ENCODE assay signal across 12 mouse cellular contexts in genomic region chr2:136911958-136912411, GRCm38 (mm10). TPM values are rescaled to one million over a fixed set of nuclear protein-coding genes. Genes with fewer than 3 reads are reported as not detected.
DNase-seq lines count a peak whose midpoint lies in the region; ATAC-seq and TF ChIP-seq lines count a peak whose summit lies in the region.
"Had no signal": no experiment of that assay in that cellular context is flagged by ENCODE, and none has a peak within 500 bp of the region (broad histone marks: within the 10 kb centered on the region; RNA-seq: fewer than 3 reads in every experiment).

No protein-coding gene starts in this region.

- peak overlapping the region; percentile 20; the same call in 1 of the 2 replicates for H3K27ac ChIP-seq in gastrocnemius, adult 2 months
- peak overlapping the region; percentile 72 for H3K27ac ChIP-seq in midbrain, embryonic 10.5 days (replicated peaks)
- H3K27ac ChIP-seq in midbrain, embryonic 15.5 days = no peak overlapping the region
- H3K27ac ChIP-seq in hindbrain, embryonic 14.5 days = peak overlapping the region; percentile 45; the same call in 1 of the 2 replicates
- H3K27ac ChIP-seq: neural tube, embryonic 12.5 days had no signal

- intact Hi-C loops in gastrocnemius, adult 2 months (cut with DNase I) = loop anchor here (5.0 kb wide), 3 partner anchors 200 to 1030 kb away; no protein-coding TSS in a partner anchor
- intact Hi-C loops in gastrocnemius, postnatal 36 days (cut with DNase I) = loop anchor here (10.0 kb wide), 1 partner anchor 1033 kb away; no protein-coding TSS in a partner anchor

- H3K4me1 ChIP-seq in midbrain, embryonic 10.5 days = peaks cover 48% of the 10 kb centered on the region
- H3K4me1 ChIP-seq in midbrain, embryonic 15.5 days = no peaks in the 10 kb centered on the region
- 0 out of 2 replicates have a peak, but pooled peaks cover 4% of the 10 kb centered on the region for H3K4me1 ChIP-seq in hindbrain, embryonic 14.5 days (replicated peaks; ENCODE audit: control insufficient read depth, insufficient read depth, low read length)

- ATAC-seq in midbrain, embryonic 15.5 days (replicated peaks) = no peak
- no peak for ATAC-seq in hindbrain, embryonic 14.5 days (ENCODE audit: low FRiP score)
- no peak for ATAC-seq in activated CD4-positive, CD25-positive, alpha-beta regulatory T cell, adult 4 months

- WGBS in midbrain, embryonic 10.5 days = 19% methylated on average over 4 of the region's 4 CpGs
- WGBS in midbrain, embryonic 15.5 days = 10% methylated on average over 4 of the region's 4 CpGs
- 7% methylated on average over 4 of the region's 4 CpGs for WGBS in hindbrain, embryonic 14.5 days

- H3K9me3 ChIP-seq in midbrain, embryonic 10.5 days (replicated peaks) = no peaks in the 10 kb centered on the region
- no peaks in the 10 kb centered on the region for H3K9me3 ChIP-seq in midbrain, embryonic 15.5 days
- H3K9me3 ChIP-seq in hindbrain, embryonic 14.5 days (ENCODE audit: control insufficient read depth, low read length) = no peaks in the 10 kb centered on the region
- H3K9me3 ChIP-seq: neural tube, embryonic 12.5 days had no signal

- H3K4me3 ChIP-seq in gastrocnemius, adult 2 months = no peak overlapping the region
- no peak overlapping the region for H3K4me3 ChIP-seq in midbrain, embryonic 10.5 days
- H3K4me3 ChIP-seq in midbrain, embryonic 15.5 days = no peak overlapping the region
- H3K4me3 ChIP-seq in hindbrain, embryonic 14.5 days (replicated peaks; ENCODE audit: low read length) = no peak overlapping the region
- H3K4me3 ChIP-seq: neural tube, embryonic 12.5 days had no signal

- no peak overlapping the region for H3K9ac ChIP-seq in midbrain, embryonic 15.5 days
- no peak overlapping the region for H3K9ac ChIP-seq in hindbrain, embryonic 14.5 days
- H3K9ac ChIP-seq: neural tube, embryonic 12.5 days had no signal

- no peak overlapping the region for H3K4me2 ChIP-seq in midbrain, embryonic 15.5 days
- no peak overlapping the region for H3K4me2 ChIP-seq in hindbrain, embryonic 14.5 days (replicated peaks)
- H3K4me2 ChIP-seq: neural tube, embryonic 12.5 days had no signal

- no peak for TF ChIP-seq CTCF in gastrocnemius, adult 2 months (IDR thresholded peaks at IDR 0.05)

- H3K36me3 ChIP-seq in midbrain, embryonic 10.5 days = no peaks in the 10 kb centered on the region
- H3K36me3 ChIP-seq in midbrain, embryonic 15.5 days (replicated peaks) = no peaks in the 10 kb centered on the region
- H3K36me3 ChIP-seq in hindbrain, embryonic 14.5 days (replicated peaks; ENCODE audit: control insufficient read depth, insufficient read depth) = no peaks in the 10 kb centered on the region
- H3K36me3 ChIP-seq: neural tube, embryonic 12.5 days had no signal

- DNase-seq in gastrocnemius, adult 2 months = no peak
- DNase-seq in gastrocnemius, postnatal 36 days = no peak
- DNase-seq in midbrain, embryonic 10.5 days (ENCODE audit: low spot score) = peak; percentile 29
- no peak for DNase-seq in hindbrain, embryonic 14.5 days (ENCODE audit: low spot score)
- DNase-seq in yolk sac, embryonic 10.5 days (ENCODE audit: low spot score) = peak; percentile 14
- no peak for DNase-seq in layer of hippocampus, adult 18-20 months (ENCODE audit: low spot score in 2 of 2)
- DNase-seq: cerebellum, adult 2 months; gastrocnemius, postnatal 10 days; thymus, adult 18-20 months had no signal

- H3K27me3 ChIP-seq in midbrain, embryonic 10.5 days (ENCODE audit: low read depth, poor library complexity, severe bottlenecking) = no peaks in the 10 kb centered on the region
- no peaks in the 10 kb centered on the region for H3K27me3 ChIP-seq in midbrain, embryonic 15.5 days (replicated peaks)
- H3K27me3 ChIP-seq in hindbrain, embryonic 14.5 days (ENCODE audit: control insufficient read depth, insufficient read depth, low read length) = no peaks in the 10 kb centered on the region
- H3K27me3 ChIP-seq: neural tube, embryonic 12.5 days had no signal

RNA-seq across cellular contexts. Expression of gene AL731706.1, which starts 20.8 kb away (rescaled TPM):
- total RNA-seq in gastrocnemius, adult 2 months (2021) = 10 to 100 TPM; 22.5 to 28.0 TPM
- 10 to 100 TPM; 17.4 to 22.4 TPM for total RNA-seq in gastrocnemius, postnatal 36 days (2021)
- polyA plus RNA-seq in midbrain, embryonic 10.5 days (2016; fragmentation: Nextera tagmentation; extraction: Ambion mirVana) = 25.8 and 30.3 TPM in 2 replicates
- 12.3 and 14.0 TPM in 2 replicates for polyA plus RNA-seq in midbrain, embryonic 15.5 days (2015; fragmentation: Nextera tagmentation; extraction: Ambion mirVana)
- polyA plus RNA-seq in hindbrain, embryonic 14.5 days (2014; fragmentation: Nextera tagmentation; extraction: Ambion mirVana) = 23.5 and 24.0 TPM in 2 replicates
- polyA plus RNA-seq in activated CD4-positive, CD25-positive, alpha-beta regulatory T cell, adult 4 months (2017; shearing (Covaris generic)) = 10 to 100 TPM; 13.5 to 15.4 TPM
- total RNA-seq in layer of hippocampus, adult 18-20 months (2021) = 10 to 100 TPM; 17.0 to 25.5 TPM

RNA-seq across cellular contexts. Expression of gene Mkks, which starts 20.8 kb away (rescaled TPM):
- 10 to 100 TPM; 33.5 to 38.2 TPM for total RNA-seq in gastrocnemius, adult 2 months (2021)
- 10 to 100 TPM; 28.0 to 30.1 TPM for total RNA-seq in gastrocnemius, postnatal 36 days (2021)
- polyA plus RNA-seq in midbrain, embryonic 10.5 days (2016; fragmentation: Nextera tagmentation; extraction: Ambion mirVana) = 14.0 and 16.4 TPM in 2 replicates
- polyA plus RNA-seq in midbrain, embryonic 15.5 days (2015; fragmentation: Nextera tagmentation; extraction: Ambion mirVana) = 12.4 and 13.8 TPM in 2 replicates
- polyA plus RNA-seq in hindbrain, embryonic 14.5 days (2014; fragmentation: Nextera tagmentation; extraction: Ambion mirVana) = 11.7 and 16.5 TPM in 2 replicates
- 10 to 100 TPM; 16.7 to 19.8 TPM for polyA plus RNA-seq in activated CD4-positive, CD25-positive, alpha-beta regulatory T cell, adult 4 months (2017; shearing (Covaris generic))
- 10 to 100 TPM; 17.0 to 25.1 TPM for total RNA-seq in layer of hippocampus, adult 18-20 months (2021)

RNA-seq across cellular contexts. Expression of gene Slx4ip, which starts 21.0 kb away (rescaled TPM):
- 1 to 10 TPM; 2.6 to 4.8 TPM for total RNA-seq in gastrocnemius, adult 2 months (2021)
- 1 to 10 TPM; 2.2 to 5.0 TPM for total RNA-seq in gastrocnemius, postnatal 36 days (2021)
- polyA plus RNA-seq in midbrain, embryonic 10.5 days (2016; fragmentation: Nextera tagmentation; extraction: Ambion mirVana) = 9.8 and 10.7 TPM in 2 replicates
- 15.0 and 16.2 TPM in 2 replicates for polyA plus RNA-seq in midbrain, embryonic 15.5 days (2015; fragmentation: Nextera tagmentation; extraction: Ambion mirVana)
- polyA plus RNA-seq in hindbrain, embryonic 14.5 days (2014; fragmentation: Nextera tagmentation; extraction: Ambion mirVana) = 13.0 and 13.7 TPM in 2 replicates
- polyA plus RNA-seq in activated CD4-positive, CD25-positive, alpha-beta regulatory T cell, adult 4 months (2017; shearing (Covaris generic)) = 1 to 10 TPM; 4.4 to 5.0 TPM
- 1 to 10 TPM; 7.1 to 7.4 TPM for total RNA-seq in layer of hippocampus, adult 18-20 months (2021)

RNA-seq across cellular contexts. Expression of gene AL731706.2, which starts 26.5 kb away (rescaled TPM):
- 10 to 100 TPM; 15.3 to 37.8 TPM for total RNA-seq in gastrocnemius, adult 2 months (2021)
- total RNA-seq in gastrocnemius, postnatal 36 days (2021) = 10 to 100 TPM; 14.5 to 32.8 TPM
- 24.1 and 26.6 TPM in 2 replicates for polyA plus RNA-seq in midbrain, embryonic 10.5 days (2016; fragmentation: Nextera tagmentation; extraction: Ambion mirVana)
- polyA plus RNA-seq in midbrain, embryonic 15.5 days (2015; fragmentation: Nextera tagmentation; extraction: Ambion mirVana) = 22.8 and 26.9 TPM in 2 replicates
- 23.4 and 24.4 TPM in 2 replicates for polyA plus RNA-seq in hindbrain, embryonic 14.5 days (2014; fragmentation: Nextera tagmentation; extraction: Ambion mirVana)
- 10 to 100 TPM in 1 of 2 experiments, not detected in 1; 26.6 TPM for polyA plus RNA-seq in activated CD4-positive, CD25-positive, alpha-beta regulatory T cell, adult 4 months (2017; shearing (Covaris generic))
- total RNA-seq in layer of hippocampus, adult 18-20 months (2021) = 10 to 100 TPM in 1 of 2 experiments, 1 to 10 TPM in 1; 6.8 to 26.4 TPM
- polyA plus RNA-seq: cerebellum, adult 2 months had no signal

Comparison
In these comparisons a context has a peak if more than half of its experiments do, and no peak if none do; other contexts are left out.
1. DNase-seq: peak in midbrain, embryonic 10.5 days (single experiment) and yolk sac, embryonic 10.5 days (single experiment); none in gastrocnemius, adult 2 months (single experiment), gastrocnemius, postnatal 36 days (0 of 2), hindbrain, embryonic 14.5 days (single experiment) and layer of hippocampus, adult 18-20 months (0 of 2).